Mouse (Mus musculus): ENCODE measurements at regions not wholly inside any gene's neighbourhood (a gene's known extent, or its start where the extent isn't known, plus 50 kb on each side); places are given as distances from the start of the nearest gene placed in this dataset.

GRCm38 (mm10) chr6:100923070-100923469, 89.6 kb downstream of the Ppp4r2 start:
- DNase-seq (ENCODE audit: low spot score), result no peak

DNA sequence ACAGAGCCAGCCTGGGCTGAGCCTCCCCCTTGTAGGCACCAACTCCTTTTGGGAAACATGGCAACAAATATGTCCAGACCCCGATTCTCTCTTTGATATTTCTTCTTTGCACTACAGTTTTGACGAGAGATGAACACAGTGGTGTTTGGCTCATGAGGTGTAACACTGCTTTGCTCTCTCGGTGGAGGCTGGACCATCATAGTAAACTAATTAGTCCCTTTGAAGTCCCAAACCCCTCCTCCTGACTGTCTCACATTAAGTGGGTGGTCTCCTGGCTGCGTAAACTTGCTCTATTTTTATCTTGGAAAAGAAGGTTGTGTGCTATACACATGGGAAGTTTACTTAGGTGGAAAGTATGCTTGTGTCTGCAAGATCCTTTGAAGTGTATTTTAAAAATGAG, 90.3 kb downstream of the Ppp4r2 start:
- no peak for DNase-seq (ENCODE audit: low spot score)

GRCm38 (mm10) chr6:100928791-100929758, 95.7 kb downstream of the Ppp4r2 start:
- no peak for DNase-seq (ENCODE audit: low spot score)

DNA sequence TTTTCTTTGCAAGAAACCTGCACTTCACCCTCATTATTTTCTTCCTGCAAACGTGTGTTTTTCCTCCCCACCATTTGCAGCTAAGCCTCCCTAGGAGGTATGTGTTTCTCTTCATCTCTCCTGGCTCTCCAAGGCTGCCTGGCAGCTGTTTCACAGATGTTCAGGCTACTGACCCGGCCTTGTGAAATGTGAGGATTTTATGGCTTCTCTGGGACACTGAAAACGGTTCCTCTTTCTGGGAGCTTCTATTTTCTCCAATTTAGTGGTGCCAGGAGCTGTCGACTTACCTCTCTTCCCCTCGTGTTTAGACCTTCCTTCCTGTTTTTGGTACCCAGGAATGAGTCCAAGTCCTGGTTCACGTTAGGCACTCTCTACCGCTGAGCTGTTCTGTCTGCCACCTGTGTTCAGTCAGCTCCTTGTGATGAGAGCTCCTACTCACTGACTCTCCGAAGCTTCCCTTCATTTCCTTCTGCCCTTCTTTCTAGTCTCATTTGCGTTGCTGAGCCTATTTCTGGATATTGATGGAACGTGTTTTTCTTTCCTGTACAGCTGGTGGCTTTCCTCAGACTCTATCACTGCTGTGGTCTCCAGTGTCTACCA, 96.4 kb downstream of the Ppp4r2 start:
- no peak for DNase-seq (ENCODE audit: low spot score)

GRCm38 (mm10) chr6:100930706-100931105, 97.3 kb downstream of the Ppp4r2 start:
- DNase-seq (ENCODE audit: low spot score), result no peak

GRCm38 (mm10) chr6:100934424-100934823, 101.0 kb downstream of the Ppp4r2 start:
- DNase-seq (ENCODE audit: low spot score), result no peak

- no peak for DNase-seq (ENCODE audit: low spot score)
These were observed 104.4 kb downstream of the Ppp4r2 start for GRCm38 (mm10) chr6:100937802-100938201.

DNA sequence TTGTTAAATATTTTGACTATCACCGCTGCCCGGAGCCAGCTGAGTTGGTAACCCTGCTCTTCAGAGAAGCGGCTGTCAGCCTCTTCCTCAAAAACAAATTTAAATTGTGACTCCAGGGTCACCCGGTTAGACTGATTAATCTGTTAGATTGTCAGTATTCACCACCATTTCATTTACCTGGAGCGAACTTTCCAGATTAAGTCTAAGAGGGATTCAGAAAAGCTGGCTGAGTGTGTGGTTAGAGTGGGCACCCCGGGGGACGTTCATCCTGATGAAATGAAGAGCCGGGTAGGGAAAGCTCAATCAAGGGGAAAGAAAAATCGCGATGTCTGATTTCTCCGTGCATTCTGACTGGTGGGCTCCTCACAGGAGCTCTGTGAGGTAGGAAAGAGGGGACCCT, 105.0 kb downstream of the Ppp4r2 start:
- no peak for DNase-seq (ENCODE audit: low spot score)

DNA sequence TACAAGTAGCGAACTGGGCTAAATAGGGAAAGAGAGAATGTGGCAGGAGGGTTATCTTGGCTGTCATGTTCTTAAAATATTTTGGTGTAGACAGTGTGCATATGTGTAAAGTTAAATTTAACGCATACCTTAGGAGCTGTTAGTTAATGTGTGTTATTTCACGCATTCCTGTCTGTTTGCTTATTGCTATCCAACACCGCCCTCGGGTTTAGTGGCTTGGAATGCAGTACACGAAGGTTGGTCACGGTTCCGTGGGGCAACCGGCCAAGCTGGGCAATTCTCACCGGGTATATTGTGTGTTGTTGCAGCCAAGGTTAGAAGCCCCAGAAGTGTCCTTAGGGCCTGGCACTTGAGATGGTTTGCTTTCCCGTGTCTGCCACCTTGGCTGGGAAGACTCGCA, 105.6 kb downstream of the Ppp4r2 start:
- no peak for DNase-seq (ENCODE audit: low spot score)

GRCm38 (mm10) chr6:100939766-100940165, 106.3 kb downstream of the Ppp4r2 start:
- no peak for DNase-seq (ENCODE audit: low spot score)

DNA sequence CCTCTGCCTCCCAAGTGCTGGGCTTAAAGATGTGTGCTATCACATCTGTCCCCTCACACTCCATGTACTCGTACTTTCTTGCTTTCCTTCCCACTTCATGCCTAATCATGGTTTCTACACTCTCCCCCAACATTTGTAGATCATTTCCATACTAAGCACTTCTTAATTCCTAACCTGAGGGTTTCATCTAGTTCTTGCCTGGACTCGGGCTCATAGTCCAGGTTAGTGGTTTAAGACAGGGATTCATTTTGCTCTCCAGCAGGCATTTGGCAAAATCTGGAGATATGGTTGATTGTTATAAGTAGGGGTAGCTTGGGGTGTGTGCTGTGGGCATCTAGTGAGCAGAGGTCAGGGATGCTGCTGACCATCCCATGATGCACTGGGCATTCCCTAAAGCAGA, 108.3 kb downstream of the Ppp4r2 start:
- DNase-seq (ENCODE audit: low spot score), result no peak

- DNase-seq (ENCODE audit: low spot score), result no peak
These were observed 109.5 kb downstream of the Ppp4r2 start for GRCm38 (mm10) chr6:100942956-100943355.

DNA sequence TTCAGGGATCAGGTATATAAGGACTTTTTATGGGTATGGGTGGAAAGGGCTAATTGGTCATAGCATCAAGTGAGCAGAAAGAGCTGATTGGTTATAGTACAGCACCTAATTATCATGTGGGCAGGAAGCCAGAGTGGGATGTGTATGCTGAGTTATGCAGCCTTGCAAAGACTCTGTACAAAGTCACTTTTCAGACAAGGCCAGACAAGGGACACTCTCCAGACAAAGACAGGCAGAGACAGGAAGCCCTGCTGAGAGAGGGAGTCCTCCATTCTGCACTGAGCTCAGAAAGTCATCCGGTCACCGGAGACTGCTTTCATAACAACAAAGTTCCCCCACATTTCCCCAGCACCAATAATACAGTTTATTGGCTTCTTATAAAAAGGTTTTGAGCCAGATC, 112.4 kb downstream of the Ppp4r2 start:
- DNase-seq (ENCODE audit: low spot score), result no peak

- DNase-seq (ENCODE audit: low spot score), result no peak
These were observed 114.9 kb downstream of the Ppp4r2 start for GRCm38 (mm10) chr6:100948340-100948739.

- DNase-seq (ENCODE audit: low spot score), result no peak
These were observed 118.2 kb downstream of the Ppp4r2 start for GRCm38 (mm10) chr6:100951646-100952045.

- DNase-seq (ENCODE audit: low spot score), result no peak
These were observed 119.0 kb downstream of the Ppp4r2 start for GRCm38 (mm10) chr6:100952470-100952869.

DNA sequence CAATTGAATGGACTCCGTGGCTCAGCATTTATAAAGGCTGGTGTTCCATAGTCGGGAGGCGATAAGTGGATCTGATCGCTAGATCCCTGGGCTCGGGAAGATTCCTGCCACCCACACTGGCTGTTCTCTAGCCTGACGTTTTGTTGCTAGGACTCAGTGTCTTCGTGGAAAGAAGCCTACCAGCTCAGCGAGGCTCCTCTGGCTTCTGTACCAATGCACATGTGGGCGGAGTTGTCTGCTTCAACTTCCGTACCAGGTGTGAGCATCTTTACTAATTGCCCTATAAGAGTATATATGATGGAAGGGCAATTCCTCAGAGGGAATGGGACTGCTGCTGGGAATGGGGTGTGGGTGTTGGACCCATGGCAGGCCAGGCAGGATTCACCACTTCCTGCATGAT, 121.1 kb downstream of the Ppp4r2 start:
- no peak for DNase-seq (ENCODE audit: low spot score)

GRCm38 (mm10) chr6:100966481-100966880, 133.1 kb downstream of the Ppp4r2 start:
- DNase-seq (ENCODE audit: low spot score), result no peak

DNA sequence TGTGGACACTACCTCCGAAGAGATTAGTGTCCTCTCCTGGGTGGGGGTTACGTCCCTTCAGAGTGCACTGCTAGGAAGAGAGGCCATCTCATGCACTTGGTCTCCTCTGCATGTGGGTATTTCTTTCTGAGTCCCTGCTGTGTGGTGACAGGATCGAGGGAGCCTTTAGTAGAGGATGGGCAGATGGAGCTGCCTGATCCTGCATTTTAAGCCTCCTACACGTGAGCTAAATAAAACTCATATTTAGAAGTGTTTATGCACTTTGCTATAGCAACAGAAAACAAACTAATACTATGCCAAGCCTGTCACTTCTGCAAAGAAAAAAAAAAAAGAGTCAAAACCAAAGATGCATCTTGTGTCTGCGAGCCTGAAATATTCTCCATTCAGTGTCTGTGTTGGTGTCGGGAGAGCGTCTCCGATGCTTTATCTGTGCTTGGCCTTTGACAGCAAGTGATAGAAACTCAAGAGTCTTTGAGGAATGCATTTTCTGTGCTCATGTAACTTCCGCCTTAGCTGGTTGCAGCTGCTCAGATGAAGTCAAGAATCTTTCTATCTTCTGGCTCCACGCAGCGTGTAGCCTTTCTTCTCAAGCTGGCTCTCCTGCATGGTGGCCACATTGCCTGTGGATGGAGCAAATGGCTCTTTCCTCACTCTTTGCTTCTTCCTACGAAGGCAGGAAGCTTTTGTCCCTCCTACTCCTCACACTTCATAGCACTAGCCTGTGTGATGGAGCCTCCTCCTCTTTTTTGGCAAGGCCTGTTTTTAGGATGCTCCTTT, 134.8 kb downstream of the Ppp4r2 start:
- no peak for DNase-seq (ENCODE audit: low spot score)

DNA sequence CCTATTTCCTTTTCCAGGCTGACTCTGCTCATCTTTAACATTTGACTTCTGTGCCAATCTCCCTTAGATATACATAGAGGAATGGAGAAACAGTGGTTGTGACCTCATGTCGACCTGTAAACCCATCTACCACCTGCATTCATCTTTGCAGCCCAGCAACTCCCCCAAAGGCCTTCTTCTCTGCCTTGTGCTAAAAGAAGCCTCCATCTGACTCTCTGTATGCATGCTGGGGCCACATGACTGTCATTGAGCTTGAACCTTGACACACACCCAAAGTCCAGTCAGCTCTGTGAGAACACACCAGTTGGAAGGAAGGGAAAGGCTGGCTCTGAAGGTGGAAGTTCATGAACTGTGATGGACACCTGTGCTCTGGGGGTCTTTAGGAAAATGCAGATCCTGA, 135.5 kb downstream of the Ppp4r2 start:
- no peak for DNase-seq (ENCODE audit: low spot score)

- no peak for DNase-seq (ENCODE audit: low spot score)
These were observed 137.5 kb downstream of the Ppp4r2 start for GRCm38 (mm10) chr6:100970810-100971447.

All from gastrocnemius, adult 18-20 months (tissue).